Mouse (Mus musculus) adrenal gland, postnatal 25 days (tissue): ENCODE measurements at regions not wholly inside any gene's neighbourhood (a gene's known extent, or its start where the extent isn't known, plus 50 kb on each side); places are given as distances from the start of the nearest gene placed in this dataset.

ENCODE experiments used
- DNase-seq: peaks from one replicate; pipeline ENCODE4 v3.0.0; 2021; ENCODE audit warnings: mixed read lengths

DNA sequence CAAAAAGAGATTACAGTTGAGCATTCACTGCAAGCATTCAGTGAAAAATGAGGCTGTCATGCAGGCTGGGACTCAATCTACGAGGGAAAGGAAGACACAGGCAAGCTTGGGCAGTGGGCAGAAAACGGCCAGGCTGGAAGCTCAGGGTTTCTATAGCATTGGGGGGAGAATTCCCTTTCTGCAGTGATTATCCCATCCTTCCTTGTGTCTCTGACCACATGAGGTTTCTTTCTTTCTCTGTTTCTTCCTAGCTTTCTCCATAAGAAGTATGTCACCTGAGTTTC lies 56.0 kb upstream of the Cox10 start:
- no peak for DNase-seq

DNA sequence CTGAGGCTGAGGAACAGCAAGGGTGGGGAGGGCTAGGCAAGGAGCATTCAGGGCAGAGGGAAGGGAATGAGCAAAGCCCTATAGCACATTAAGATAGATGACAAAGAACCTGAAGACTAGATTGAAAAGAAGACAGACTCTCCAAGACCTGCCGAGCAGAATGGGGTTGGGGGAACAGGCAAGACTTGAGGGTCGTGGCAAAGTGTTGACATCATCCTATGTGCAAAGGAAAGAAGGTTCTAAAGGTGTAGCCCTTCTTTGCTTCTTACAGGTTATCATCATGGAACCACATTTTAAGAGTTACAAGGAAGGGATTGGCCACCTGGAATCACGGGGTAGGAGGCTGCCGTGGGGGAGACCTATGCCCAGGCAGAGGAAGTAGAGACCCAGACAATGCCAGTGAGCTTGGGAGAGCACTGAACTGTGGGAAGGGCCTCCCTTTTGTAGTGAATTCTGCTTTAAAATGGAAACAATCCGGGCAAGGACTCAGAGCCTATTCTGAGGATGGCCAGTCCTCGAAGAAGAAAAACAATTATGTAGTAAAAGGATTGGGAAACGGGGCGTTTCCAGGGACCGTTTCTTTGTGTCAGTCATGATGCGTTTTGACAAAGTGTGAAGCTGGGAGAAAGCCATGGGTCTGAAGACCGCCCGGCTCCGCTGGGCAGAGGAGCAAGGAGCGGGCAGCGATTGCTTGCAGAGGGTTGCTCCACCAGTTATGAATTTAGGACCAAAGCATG lies 55.5 kb upstream of the Cox10 start:
- no peak for DNase-seq
